Mouse (Mus musculus) hindbrain, embryonic 11.5 days (tissue): ENCODE data around the gene Fancc. TPM values are rescaled to one million over a fixed set of nuclear protein-coding genes. Genes with fewer than 3 reads are reported as not detected.

Experiments
- ATAC-seq: fragments of 200-750 bp; cut with Nextera tagmentation; 2 replicates; pipeline ENCODE4 v1.8.0; 2017; ENCODE audit warnings: mild to moderate bottlenecking, moderate TSS enrichment, moderate library complexity; ENCODE audit not compliant: low FRiP score
- DNase-seq: peaks from one replicate; pipeline ENCODE4 v3.0.0-alpha.2; 2015; ENCODE audit warnings: low spot score
- H3K27ac ChIP-seq: fragments of 300-500 bp; sonication (generic); 2 replicates; pipeline ENCODE4 v1.5.1; 2014; ENCODE audit warnings: mild to moderate bottlenecking, low read depth, low read length
- H3K27me3 ChIP-seq: fragments of 300-500 bp; sonication (generic); 2 replicates; pipeline ENCODE4 v1.6.1; 2014; ENCODE audit warnings: mild to moderate bottlenecking, low read length, moderate library complexity, mixed read lengths; ENCODE audit not compliant: control insufficient read depth, insufficient read depth
- H3K36me3 ChIP-seq: fragments of 300-500 bp; sonication (generic); 2 replicates; pipeline ENCODE4 v1.6.1; 2014; ENCODE audit warnings: mild to moderate bottlenecking, low read length, moderate library complexity, mixed read lengths; ENCODE audit not compliant: control insufficient read depth, insufficient read depth
- H3K4me1 ChIP-seq: fragments of 300-500 bp; sonication (generic); replicated peaks from 2 replicates; pipeline ENCODE4 v1.6.1; 2014; ENCODE audit warnings: low read length, mixed read lengths; ENCODE audit not compliant: control insufficient read depth, insufficient read depth
- H3K4me2 ChIP-seq: fragments of 300-500 bp; sonication (generic); replicated peaks from 2 replicates; pipeline ENCODE4 v1.6.1; 2014; ENCODE audit warnings: mild to moderate bottlenecking, low read depth, low read length
- H3K4me3 ChIP-seq: fragments of 300-500 bp; sonication (generic); 2 replicates; pipeline ENCODE4 v1.5.1; 2014; ENCODE audit warnings: low read depth, low read length
- H3K9ac ChIP-seq: fragments of 300-500 bp; sonication (generic); 2 replicates; pipeline ENCODE4 v1.6.1; 2014; ENCODE audit warnings: low read depth, low read length
- H3K9me3 ChIP-seq: fragments of 300-500 bp; sonication (generic); 2 replicates; pipeline ENCODE4 v1.6.1; 2016; ENCODE audit warnings: low read length; ENCODE audit not compliant: control insufficient read depth
- WGBS: fragments of 180-500 bp; shearing (Covaris S2); extraction: QIAGEN DNeasy Blood & Tissue Kit; methylation state at CpG from one replicate; pipeline ENCODE4 v1.1.7; 2014; 5-methylcytosine and 5-hydroxymethylcytosine counted together
- polyA plus RNA-seq: library from polyadenylated mRNA; unstranded; fragments of >200 nt; fragmentation: Nextera tagmentation; extraction: Ambion mirVana; gene quantifications from 2 replicates; pipeline ENCODE4 v1.2.1, GENCODE M21; 2014

The Fancc gene
- polyA plus RNA-seq, 1 experiment from 2014 or later = 26.1 TPM

GRCm38 (mm10) chr13:63534981-63535380 is 37.9 kb upstream of the Fancc start:
- DNase-seq (no peak), ATAC-seq (no peak)
- peaks cover 2% of the 10 kb centered on the region; the same call in 1 of the 2 replicates for H3K4me1 ChIP-seq
- H3K36me3 ChIP-seq = peaks cover 39% of the 10 kb centered on the region
- 83% methylated on average over 4 of the region's 4 CpGs for WGBS
- H3K4me2 ChIP-seq = no peak overlapping the region
- no peak overlapping the region for H3K27ac ChIP-seq
- no peak overlapping the region for H3K9ac ChIP-seq
- no peaks in the 10 kb centered on the region for H3K27me3 ChIP-seq
- no peaks in the 10 kb centered on the region for H3K9me3 ChIP-seq
- H3K4me3 ChIP-seq = no peak overlapping the region

- H3K27me3 ChIP-seq = no peaks in the 10 kb centered on the region
- no peak for ATAC-seq
- H3K4me3 ChIP-seq = no peak overlapping the region
- H3K9ac ChIP-seq = no peak overlapping the region
- no peak overlapping the region for H3K4me2 ChIP-seq
- 0 out of 2 replicates have a peak overlapping the region, but pooled peaks have one; percentile 17 for H3K27ac ChIP-seq
- peaks cover 18% of the 10 kb centered on the region for H3K36me3 ChIP-seq
- no peak for DNase-seq
- WGBS = 73% methylated on average over 9 of the region's 9 CpGs
- H3K4me1 ChIP-seq = peaks cover 14% of the 10 kb centered on the region
- H3K9me3 ChIP-seq = no peaks in the 10 kb centered on the region
Measured at GRCm38 (mm10) chr13:63530857-63531256, 33.8 kb upstream of the Fancc start.

- ATAC-seq (peak; percentile 58), DNase-seq (no peak)
- H3K4me3 ChIP-seq = no peak overlapping the region
- peaks cover 18% of the 10 kb centered on the region for H3K36me3 ChIP-seq
- H3K27me3 ChIP-seq = no peaks in the 10 kb centered on the region
- H3K4me1 ChIP-seq = peaks cover 14% of the 10 kb centered on the region
- H3K4me2 ChIP-seq = no peak overlapping the region
- WGBS = 33% methylated on average over 3 of the region's 3 CpGs
- no peak overlapping the region for H3K9ac ChIP-seq
- no peaks in the 10 kb centered on the region for H3K9me3 ChIP-seq
- 0 out of 2 replicates have a peak overlapping the region, but pooled peaks have one; percentile 11 for H3K27ac ChIP-seq
Measured at GRCm38 (mm10) chr13:63530371-63530764, 33.3 kb upstream of the Fancc start.

- H3K9ac ChIP-seq = no peak overlapping the region
- H3K9me3 ChIP-seq = no peaks in the 10 kb centered on the region
- peaks cover 15% of the 10 kb centered on the region for H3K4me1 ChIP-seq
Measured at GRCm38 (mm10) chr13:63529602-63530370, 32.7 kb upstream of the Fancc start.

GRCm38 (mm10) chr13:63528852-63529251 is 31.8 kb upstream of the Fancc start:
- ATAC-seq (peak; percentile 51; the same call in 1 of the 2 replicates), DNase-seq (no peak)
- 0% methylated on average over 2 of the region's 2 CpGs for WGBS
- Histone ChIP-seq H3K36me3 (peaks cover 16% of the 10 kb centered on the region), H3K4me2 (no peak overlapping the region), H3K27ac (no peak overlapping the region; the same call in none of the 2 replicates), H3K9me3 (no peaks in the 10 kb centered on the region), H3K9ac (no peak overlapping the region), H3K27me3 (no peaks in the 10 kb centered on the region), H3K4me1 (peaks cover 18% of the 10 kb centered on the region), H3K4me3 (no peak overlapping the region)

More at GRCm38 (mm10) chr13:63529602-63530370, 32.7 kb upstream of the Fancc start:
- H3K36me3 ChIP-seq = peaks cover 15% of the 10 kb centered on the region
- peak; percentile 13; the same call in 1 of the 2 replicates for ATAC-seq
- no peaks in the 10 kb centered on the region for H3K27me3 ChIP-seq
- no peak for DNase-seq
- WGBS = 45% methylated on average over 3 of the region's 3 CpGs
- H3K4me3 ChIP-seq = no peak overlapping the region
- H3K4me2 ChIP-seq = no peak overlapping the region
- H3K27ac ChIP-seq = 0 out of 2 replicates have a peak overlapping the region, but pooled peaks have one; percentile 11

- Histone ChIP-seq H3K27me3 (no peaks in the 10 kb centered on the region), H3K4me1 (peaks cover 18% of the 10 kb centered on the region), H3K9me3 (no peaks in the 10 kb centered on the region), H3K9ac (no peak overlapping the region), H3K36me3 (peaks cover 15% of the 10 kb centered on the region), H3K27ac (peak overlapping the region; percentile 5; the same call in 1 of the 2 replicates), H3K4me3 (no peak overlapping the region), H3K4me2 (no peak overlapping the region)
- DNase-seq (peak; percentile 70), ATAC-seq (peak; percentile 79)
- WGBS = 2% methylated on average over 5 of the region's 5 CpGs
Measured at GRCm38 (mm10) chr13:63528164-63528675, 31.1 kb upstream of the Fancc start.

GRCm38 (mm10) chr13:63525571-63526197 is 28.6 kb upstream of the Fancc start:
- Histone ChIP-seq H3K4me1 (peaks cover 16% of the 10 kb centered on the region), H3K9ac (no peak overlapping the region), H3K27ac (no peak overlapping the region), H3K4me3 (no peak overlapping the region), H3K9me3 (no peaks in the 10 kb centered on the region), H3K4me2 (no peak overlapping the region), H3K27me3 (no peaks in the 10 kb centered on the region), H3K36me3 (peaks cover 6% of the 10 kb centered on the region; the same call in 1 of the 2 replicates)
- DNase-seq (no peak), ATAC-seq (no peak)
- 56% methylated on average over 11 of the region's 11 CpGs for WGBS

- Histone ChIP-seq H3K9ac (no peak overlapping the region), H3K4me1 (peaks cover 16% of the 10 kb centered on the region), H3K9me3 (no peaks in the 10 kb centered on the region), H3K27ac (no peak overlapping the region), H3K27me3 (no peaks in the 10 kb centered on the region), H3K4me3 (no peak overlapping the region), H3K36me3 (peaks cover 8% of the 10 kb centered on the region; the same call in 1 of the 2 replicates), H3K4me2 (no peak overlapping the region)
- ATAC-seq = no peak
- no peak for DNase-seq
- WGBS = 61% methylated on average over 25 of the region's 25 CpGs
Measured at GRCm38 (mm10) chr13:63524608-63525570, 27.8 kb upstream of the Fancc start.
